Mouse (Mus musculus) brain, embryonic 14.5 days (tissue): ENCODE results near the gene Pcdh19.

Experiments
- CTCF ChIP-seq: fragments of 200-500 bp; IDR thresholded peaks from 2 replicates; pipeline ENCODE4 v1.5.1; 2012; ENCODE audit warnings: inconsistent platforms, mild to moderate bottlenecking, moderate library complexity, borderline replicate concordance; ENCODE audit not compliant: insufficient read depth, insufficient read length; ENCODE audit errors: extremely low read depth
- POLR2A ChIP-seq: fragments of 200-500 bp; IDR thresholded peaks from 2 replicates; pipeline ENCODE4 v1.6.1; 2012; ENCODE audit warnings: mild to moderate bottlenecking, inconsistent platforms, borderline replicate concordance; ENCODE audit not compliant: poor library complexity, insufficient read depth, insufficient read length, severe bottlenecking; ENCODE audit errors: extremely low read depth

DNA sequence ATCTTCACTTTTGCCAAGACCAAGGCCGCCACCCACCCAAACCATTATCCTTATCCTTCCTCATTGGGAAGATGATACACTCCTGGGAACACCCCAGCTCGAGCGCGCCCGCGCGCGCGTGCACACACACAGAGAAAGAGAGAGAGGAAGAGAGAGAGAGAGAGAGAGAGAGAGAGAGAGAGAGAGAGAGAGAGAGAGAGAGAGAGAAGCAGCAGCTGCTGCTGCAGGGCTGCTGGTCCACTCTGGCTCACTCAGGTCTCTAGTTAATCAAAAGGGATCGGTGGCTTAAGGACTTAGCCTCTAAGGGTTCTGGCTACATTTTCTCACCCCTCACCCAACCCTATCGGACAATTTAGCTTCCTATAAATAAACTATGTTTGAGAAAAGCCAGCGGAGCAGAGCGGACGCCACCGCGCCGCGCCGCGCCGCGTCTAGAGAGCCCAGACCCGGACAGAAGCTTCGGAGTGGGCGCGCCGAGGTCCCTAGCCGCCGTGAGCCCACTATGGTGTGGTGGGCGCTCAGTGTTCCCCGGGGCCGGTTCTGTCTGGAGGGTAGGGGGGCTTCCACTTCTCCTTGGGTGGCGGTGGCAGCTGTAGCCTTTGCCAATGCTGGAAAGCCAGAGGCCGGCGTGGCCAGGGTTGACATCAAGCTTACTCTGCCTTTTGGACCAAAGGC, 926 bp upstream of the Pcdh19 start:
- TF ChIP-seq CTCF (no peak), POLR2A (no peak)
